Mouse (Mus musculus) liver, postnatal 0 days (tissue): ENCODE measurements at regions not wholly inside any gene's neighbourhood (a gene's known extent, or its start where the extent isn't known, plus 50 kb on each side); places are given as distances from the start of the nearest gene placed in this dataset.

ENCODE experiments used
- CTCF ChIP-seq: sonication (generic); IDR thresholded peaks from 2 replicates; pipeline ENCODE4 v1.5.1; 2016; ENCODE audit warnings: antibody characterized with exemption, low read depth
- EP300 ChIP-seq: IDR thresholded peaks from 2 replicates; pipeline ENCODE4 v1.6.1; 2016; ENCODE audit warnings: antibody characterized with exemption, low read depth, mild to moderate bottlenecking

DNA sequence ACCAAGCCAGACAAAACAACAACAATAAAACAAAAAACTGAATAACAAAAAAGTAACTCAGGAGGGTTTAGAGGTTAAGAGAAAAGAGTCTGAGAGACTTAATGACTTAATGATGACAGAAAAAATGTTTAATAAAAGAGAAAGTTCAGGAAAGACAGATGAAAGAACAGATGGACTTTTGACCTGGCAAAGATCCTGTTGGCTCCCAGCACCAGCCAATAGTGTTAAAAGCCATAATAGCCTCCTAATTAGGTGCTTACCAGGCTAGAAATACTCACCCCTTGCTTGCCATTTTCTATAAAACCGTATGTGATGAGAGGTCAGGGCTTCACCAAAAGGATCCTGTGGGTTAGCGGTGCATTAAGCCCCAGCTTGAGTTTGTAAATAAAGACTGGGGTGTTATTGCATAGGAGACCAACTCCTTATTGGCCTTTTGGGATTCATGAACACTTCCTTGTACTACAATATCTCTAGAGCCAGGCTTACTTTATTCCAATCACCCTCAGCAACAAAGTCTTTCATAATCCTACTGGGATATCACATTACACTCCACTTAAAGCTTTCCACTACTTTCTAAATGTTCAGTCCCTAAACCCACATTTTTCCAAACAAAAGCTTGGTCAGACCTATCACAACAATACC lies 282.1 kb upstream of the Rasa1 start:
- no peak for TF ChIP-seq CTCF
- no peak for TF ChIP-seq EP300
